Mouse (Mus musculus) stomach, postnatal 0 days (tissue): ENCODE data around the gene Ntn1.

Experiments used
- CTCF ChIP-seq: IDR thresholded peaks from 2 replicates; pipeline ENCODE4 v1.5.1; 2016; ENCODE audit warnings: antibody characterized with exemption, low read depth, mild to moderate bottlenecking, moderate library complexity
- EP300 ChIP-seq: optimal IDR thresholded peaks from 2 replicates; pipeline ENCODE3; 2016; ENCODE audit warnings: antibody characterized with exemption

GRCm38 (mm10) chr11:68172648-68173045, 228.0 kb downstream of the Ntn1 start:
- no peak for TF ChIP-seq CTCF
- TF ChIP-seq EP300 = no peak
